Mouse (Mus musculus) B cell, adult 67 days (primary cell): ENCODE data around the gene Ssxb8. TPM values are rescaled to one million over a fixed set of nuclear protein-coding genes. Genes with fewer than 3 reads are reported as not detected.

Experiments used
- total RNA-seq, 2 experiments: library from RNA; stranded (reverse); gene quantifications; 4 replicates each; pipeline ENCODE4 v1.2.4; 2023

The Ssxb8 gene
- total RNA-seq: not detected

DNA sequence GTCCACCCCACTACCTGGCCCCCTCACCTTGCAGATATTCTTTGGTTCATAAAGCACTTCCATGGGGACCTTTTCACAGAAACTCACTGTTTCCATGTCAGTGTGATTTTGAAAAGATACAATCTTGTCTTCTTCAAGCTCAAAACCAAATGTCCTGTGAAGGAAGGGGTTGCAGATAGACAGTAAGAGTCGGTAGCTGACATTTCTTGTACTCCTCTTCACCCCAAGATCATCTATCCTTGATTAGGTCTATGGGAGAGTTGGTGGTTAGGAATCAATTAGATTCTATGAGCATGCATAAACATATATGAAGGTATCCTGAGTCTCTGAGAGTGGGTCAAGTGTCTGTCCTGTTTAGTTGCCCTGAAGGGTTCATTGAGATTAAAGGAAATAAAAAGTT, at the start of gene Ssxb8:
TSS of gene Ssxb8 (minus strand) at position 101 of the 400 bp plus-strand sequence.

Other genes with a start within 250 kb of the Ssxb8 start
- gene Ssxb2, start 229.1 kb downstream of the Ssxb8 start, total RNA-seq: not detected
- gene Gm14459, start 165.9 kb downstream of the Ssxb8 start, total RNA-seq: not detected
- gene Ssxb6, start 142.6 kb downstream of the Ssxb8 start, total RNA-seq: not detected
- not detected for gene Ssxb3, start 99.0 kb downstream of the Ssxb8 start, total RNA-seq
- not detected for gene Ssx9, start 57.6 kb upstream of the Ssxb8 start, total RNA-seq
- gene Ssxb5, start 112.8 kb upstream of the Ssxb8 start, total RNA-seq: not detected
- gene Gm6592, start 153.2 kb upstream of the Ssxb8 start, total RNA-seq: not detected
- gene Gm5751, start 183.4 kb upstream of the Ssxb8 start, total RNA-seq: not detected
- under 1 TPM; 0.42 to 0.55 TPM for gene B630019K06Rik, start 201.5 kb upstream of the Ssxb8 start, total RNA-seq